Mouse (Mus musculus) fat pad, adult 2 months (tissue): ENCODE data around the gene Carf.
"Not testable (repeated sequence)": the region's sequence is repeated elsewhere in the genome, so short reads cannot be mapped to it uniquely, and the experiment has no call there.

ENCODE experiments used
- DNase-seq: peaks from one replicate; pipeline ENCODE4 v3.0.0-alpha.2; 2011; ENCODE audit warnings: low read depth, low spot score; ENCODE audit errors: extremely low read depth

Gene Carf

DNA sequence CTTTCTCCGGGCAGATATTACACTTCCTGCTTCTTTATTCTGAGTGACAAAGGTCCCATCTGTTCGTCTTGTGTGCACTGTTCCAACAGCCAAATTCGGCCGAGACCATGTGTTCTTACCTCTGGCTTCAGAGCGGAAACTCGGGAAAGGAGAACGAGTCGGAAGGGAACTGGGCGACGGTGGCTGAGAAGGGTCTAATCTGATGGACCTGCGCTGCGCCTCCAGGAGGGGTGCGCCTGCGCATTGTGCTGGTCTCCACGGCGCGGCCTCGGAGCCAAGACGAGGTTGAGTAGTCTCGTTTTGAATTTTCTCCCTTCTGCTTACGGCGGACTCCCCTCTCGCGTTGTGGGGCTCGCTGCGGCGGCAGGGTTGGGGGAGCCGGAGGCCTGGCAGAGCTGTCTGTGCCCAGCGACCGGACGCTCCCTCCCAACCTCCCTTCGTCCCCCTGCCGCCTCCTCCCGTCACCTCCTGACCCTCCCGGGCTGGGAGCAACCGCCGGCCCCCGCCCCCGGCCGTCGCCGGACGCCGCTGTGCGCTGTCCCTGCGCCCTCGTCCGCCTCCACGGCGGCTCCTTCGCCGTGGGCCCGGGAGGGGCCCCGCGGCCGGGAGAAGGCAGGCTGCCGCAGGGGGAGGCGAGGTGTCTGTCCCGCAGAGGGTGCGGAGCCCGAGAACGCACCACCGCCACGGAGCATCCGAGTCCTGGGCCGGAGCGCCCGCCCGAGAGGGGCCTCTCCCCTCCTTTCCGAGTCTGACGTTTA lies at the start of gene Carf, which contains the start of gene Wdr12:
Carf (plus strand) TSS at position 224 of the 758 bp plus-strand sequence.
Wdr12 (minus strand) TSS at position 622 of the 758 bp plus-strand sequence.
- DNase-seq, result peak; percentile 54

- DNase-seq, result no peak
Measured at GRCm38 (mm10) chr1:60054659-60055058, 43.4 kb upstream of the Carf start.

GRCm38 (mm10) chr1:60056310-60056709 lies 41.7 kb upstream of the Carf start:
- no peak for DNase-seq

DNA sequence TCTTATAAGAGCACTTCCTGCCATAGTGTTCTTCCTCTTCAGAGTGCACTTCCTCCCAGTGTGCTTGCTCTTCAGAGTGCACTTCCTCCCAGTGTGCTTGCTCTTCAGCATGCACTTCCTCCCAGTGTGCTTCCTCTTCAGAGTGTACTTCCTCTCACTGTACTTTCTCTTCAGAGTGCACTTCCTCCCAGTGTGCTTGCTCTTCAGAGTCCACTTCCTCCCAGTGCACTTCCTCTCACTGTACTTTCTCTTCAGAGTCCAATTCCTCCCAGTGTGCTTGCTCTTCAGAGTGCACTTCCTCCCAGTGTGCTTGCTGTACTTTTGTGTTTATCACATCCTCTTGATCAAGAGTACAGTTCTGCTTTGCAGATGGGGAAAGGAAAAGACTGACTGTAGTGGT lies 27.3 kb upstream of the Carf start:
- not testable (repeated sequence) for DNase-seq

GRCm38 (mm10) chr1:60074935-60075334 lies 23.1 kb upstream of the Carf start:
- DNase-seq, result no peak

- no peak for DNase-seq
Measured at GRCm38 (mm10) chr1:60075590-60075989, 22.5 kb upstream of the Carf start.

DNA sequence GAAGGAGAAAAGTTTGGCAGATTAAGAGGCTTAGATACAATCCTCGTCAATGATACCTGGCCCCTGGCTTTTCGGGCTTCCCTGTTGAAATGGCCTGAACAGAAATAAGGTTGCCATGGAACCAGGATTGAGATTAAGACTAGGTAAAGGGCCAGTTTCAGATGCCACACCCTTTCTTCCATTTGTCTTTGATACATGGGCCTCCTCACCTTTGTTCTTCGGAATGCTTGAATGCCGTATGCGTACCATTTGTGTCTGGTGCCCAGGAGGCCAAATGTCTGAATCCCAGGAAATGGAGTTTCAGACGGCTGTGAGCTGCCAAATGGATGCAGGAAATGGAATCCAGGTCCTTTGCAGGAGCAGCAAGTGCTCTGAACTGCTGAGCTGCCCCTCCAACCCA lies 21.6 kb upstream of the Carf start:
- DNase-seq, result no peak

DNA sequence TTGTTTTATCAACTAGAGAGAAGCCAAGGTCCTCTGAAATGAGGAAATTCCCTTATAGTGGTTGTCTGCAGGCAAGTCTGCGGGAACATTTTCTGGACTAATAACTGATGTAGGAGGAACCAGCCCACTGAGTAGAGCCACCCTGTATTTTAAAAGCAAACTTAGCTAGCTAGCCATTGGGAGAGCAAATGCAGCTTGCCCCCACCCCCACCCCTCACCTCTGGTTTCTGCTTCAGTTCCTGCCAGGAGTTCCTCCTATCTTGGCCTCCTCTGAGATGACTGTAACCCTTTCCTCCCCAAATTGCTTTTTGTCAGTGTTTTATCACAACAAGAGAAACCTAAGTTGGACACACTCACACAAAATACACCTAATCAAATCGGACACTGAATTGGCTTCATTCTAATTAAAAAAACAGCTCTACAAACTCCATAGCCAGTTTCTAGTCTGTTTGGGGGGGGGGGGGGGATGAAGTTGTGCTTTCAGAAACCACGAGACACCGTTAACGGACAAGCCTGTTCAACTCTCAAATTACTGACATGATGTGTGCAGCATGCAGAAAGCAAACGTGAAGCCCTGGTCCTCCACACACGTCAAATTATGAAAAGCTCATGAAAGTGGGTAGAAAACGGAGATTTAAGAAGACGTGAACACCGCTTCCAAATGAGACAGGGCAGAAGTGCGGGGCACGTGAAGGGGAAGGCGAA lies 1.3 kb upstream of the Carf start:
- DNase-seq, result no peak

DNA sequence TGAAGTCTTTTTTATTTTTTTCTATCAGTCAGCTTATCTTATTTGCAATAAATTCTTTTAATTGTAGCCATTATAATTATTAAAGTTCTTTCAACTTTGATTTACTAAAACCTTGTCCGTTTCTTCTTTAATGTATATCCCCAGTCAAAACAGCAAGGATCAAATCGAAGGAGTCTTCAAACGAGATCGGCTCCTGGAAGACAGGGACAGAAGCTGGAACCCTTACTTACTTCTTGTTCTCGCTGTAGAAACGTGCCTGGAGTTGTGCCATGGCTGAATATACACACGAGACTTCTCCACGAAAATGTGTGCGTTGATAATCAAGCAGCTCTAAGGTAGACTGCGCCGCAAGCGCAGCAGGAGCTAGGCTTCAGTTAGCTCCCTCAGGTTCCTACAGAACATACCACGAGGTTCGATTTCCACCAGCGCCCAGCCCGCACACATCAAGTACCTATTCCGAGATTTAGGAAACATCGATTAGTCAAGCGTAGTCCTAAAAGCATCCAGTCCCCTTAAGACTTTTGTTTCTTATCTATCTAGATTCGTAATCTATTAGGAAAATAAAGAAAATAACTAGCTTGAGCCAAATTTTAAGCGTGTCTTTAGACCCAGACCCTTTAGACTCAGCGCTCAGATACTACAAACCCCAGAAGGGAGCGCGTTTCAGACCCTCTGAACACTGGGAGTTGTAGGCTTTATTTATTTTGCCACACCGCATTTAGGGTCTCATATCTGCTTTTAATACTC lies 597 bp upstream of the Carf start:
- DNase-seq, result peak; percentile 18

- DNase-seq, result no peak
Measured at GRCm38 (mm10) chr1:60098839-60099238, 792 bp downstream of the Carf start.

DNA sequence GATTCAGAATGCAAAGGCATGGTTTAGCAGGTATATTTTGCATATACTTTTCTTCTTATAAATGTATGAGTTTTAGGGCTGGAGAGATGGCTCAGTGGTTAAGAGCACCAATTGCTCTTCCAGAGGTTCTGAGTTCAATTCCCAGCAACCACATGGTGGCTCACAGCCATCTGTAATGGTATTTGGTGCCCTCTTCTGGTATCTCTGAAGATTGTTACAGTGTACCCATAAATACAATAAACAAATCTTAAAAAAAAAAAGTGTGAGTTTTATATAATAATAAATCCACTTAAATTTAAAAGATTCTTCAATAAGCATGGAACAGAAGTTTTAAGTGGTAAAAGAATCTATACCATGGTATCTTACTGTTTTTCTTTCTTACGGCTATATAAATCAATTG lies 6.5 kb downstream of the Carf start:
- DNase-seq, result no peak

DNA sequence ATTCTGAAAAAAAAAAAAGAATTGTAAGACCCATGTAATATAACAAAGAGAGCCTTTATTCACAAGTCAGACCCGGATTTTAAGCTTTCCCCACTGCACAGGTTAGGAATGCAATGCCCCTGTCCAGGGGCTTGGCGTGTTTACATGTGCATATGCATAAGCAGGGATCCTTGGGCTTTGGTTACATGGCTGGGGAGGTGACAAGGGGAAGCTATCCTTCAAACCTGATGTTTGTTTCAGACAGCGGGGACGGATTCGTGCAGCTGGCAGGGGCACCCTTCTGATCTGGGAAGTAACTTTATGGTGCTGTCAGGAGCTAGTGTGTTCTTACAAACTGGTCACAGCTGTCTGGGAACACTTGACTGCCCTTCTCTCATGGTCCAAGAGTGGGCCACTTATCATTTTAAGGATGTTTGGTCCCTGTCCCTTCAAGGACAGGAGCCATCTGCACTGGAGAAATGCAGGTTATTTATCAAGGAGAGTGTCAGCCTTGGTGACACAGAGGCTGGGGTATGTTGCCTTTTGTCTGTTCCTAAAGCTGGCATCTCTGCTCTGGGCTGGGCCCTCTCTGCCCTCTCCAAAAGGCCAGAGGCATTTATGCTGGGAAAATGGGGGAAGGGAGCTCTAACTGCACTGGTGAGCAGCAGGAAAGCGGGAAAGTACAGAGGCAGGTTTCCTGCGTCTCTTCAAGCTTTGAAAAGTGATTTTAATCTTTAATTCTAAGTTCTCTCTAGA lies 19.8 kb downstream of the Carf start:
- DNase-seq, result no peak

DNA sequence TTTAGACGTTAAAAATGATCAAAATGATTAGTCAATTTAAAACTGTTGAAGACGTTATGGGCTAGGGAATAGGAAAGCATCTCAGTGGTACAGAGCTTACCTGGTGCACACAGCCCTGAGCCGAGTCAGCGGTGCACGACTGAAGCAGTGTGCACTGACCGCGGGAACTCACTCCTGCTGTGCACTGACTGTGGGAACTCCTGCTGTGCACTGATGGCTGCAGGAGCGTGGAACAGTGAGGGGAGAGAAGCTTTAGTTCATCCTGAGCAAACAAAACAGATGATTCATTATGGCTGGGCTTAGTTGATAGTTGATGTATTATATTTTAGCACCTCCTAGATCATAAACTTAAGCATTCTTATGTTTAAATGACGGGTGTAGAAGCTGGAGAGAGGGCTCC lies 39.3 kb downstream of the Carf start:
- no peak for DNase-seq

DNA sequence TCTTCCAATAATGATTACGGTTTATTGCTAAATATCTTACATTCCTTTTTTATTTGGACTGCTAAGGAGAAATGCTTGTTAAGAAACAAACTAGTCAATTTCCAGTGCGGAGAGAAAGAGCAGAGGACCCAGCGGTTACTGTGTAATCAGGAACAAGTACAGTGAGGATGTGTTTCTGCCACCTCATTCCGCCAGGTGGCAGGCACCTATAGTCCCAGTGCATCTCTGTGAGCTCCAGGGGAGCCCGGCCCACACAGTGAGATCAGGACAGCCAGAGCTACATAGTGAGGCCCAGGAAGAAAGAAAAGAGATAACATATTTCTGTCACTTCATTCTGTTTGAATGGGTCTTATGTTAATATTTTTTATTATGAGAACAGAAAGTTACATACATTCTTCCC lies 54.7 kb downstream of the Carf start:
- DNase-seq, result no peak

- DNase-seq, result no peak
Measured at GRCm38 (mm10) chr1:60156651-60157050, 58.6 kb downstream of the Carf start.

- no peak for DNase-seq
Measured at GRCm38 (mm10) chr1:60158411-60158810, 60.4 kb downstream of the Carf start.

- DNase-seq, result no peak
Measured at GRCm38 (mm10) chr1:60163676-60164075, 65.6 kb downstream of the Carf start.

DNA sequence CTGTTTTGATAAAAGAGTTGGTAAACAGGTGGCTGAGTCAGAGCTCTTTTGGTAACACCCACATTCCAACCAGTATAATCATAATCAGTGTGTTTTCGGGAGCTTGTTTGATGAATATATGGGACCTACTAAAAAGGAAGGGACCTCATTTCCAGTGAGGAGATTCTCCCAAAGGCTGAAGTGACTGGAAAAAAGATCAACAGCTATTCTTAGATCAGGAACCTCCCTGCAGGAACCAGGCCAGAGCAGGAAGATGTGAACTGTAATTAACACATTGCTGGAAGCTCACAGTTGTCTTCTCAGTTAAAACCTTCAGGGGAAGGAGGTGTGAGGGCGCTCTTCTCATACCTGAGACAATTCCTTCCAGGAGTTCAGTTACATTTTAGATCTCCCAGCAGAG lies 71.6 kb downstream of the Carf start:
- DNase-seq, result no peak

- no peak for DNase-seq
Measured at GRCm38 (mm10) chr1:60170251-60170650, 72.2 kb downstream of the Carf start.

DNA sequence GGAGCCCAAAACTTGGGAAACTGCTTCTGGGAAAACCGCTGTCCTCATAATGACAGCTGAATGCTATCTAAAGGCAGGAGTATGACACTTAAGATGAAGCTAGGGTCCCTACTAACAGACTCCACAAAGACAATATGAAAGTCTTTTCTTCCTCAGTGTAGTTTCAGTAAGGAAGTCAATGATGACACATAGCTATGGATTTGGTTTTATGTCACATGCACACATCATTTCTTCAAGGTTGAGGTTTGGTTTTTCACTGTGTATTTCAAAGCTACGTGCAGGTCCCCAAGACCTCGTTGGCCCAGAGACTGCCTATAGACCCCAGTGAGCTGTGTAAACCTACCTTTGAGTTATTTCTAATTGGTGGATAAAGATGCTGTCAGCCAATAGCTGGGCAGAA lies 75.1 kb downstream of the Carf start:
- no peak for DNase-seq

GRCm38 (mm10) chr1:60177814-60178213 lies 79.8 kb downstream of the Carf start:
- DNase-seq, result not testable (repeated sequence)
